Mouse (Mus musculus): Measurements from ENCODE around the gene Golgb1. TPM values are rescaled to one million over a fixed set of nuclear protein-coding genes. Genes with fewer than 3 reads are reported as not detected.

The Golgb1 gene
- polyA plus RNA-seq, 1 experiment from 2014 or later: 64.0 TPM

DNA sequence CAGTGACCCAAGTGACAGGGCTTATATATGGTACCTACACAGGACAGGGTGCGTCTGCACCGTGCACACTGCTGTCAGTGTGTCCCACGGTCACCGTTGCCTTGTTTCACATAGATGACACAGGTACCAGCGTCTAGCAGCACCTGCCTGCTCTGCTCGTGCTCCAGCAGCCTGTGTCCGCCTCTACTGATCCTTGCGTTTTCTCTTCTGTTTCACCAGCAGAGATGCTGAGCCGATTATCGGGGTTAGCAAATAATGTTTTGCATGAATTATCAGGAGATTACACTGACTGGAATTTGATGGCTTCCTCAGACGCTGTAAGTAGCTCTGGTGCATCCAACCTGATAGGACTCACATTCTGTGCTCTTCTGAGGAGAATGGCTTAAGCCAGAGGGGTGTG lies 11.0 kb downstream of the Golgb1 start:
- H3K27ac ChIP-seq: no peak overlapping the region
- 94% methylated on average over 11 of the region's 11 CpGs for WGBS
- no peaks in the 10 kb centered on the region for H3K9me3 ChIP-seq
- no peaks in the 10 kb centered on the region for H3K27me3 ChIP-seq (ENCODE audit: insufficient read depth, poor library complexity, severe bottlenecking)
- no peak overlapping the region for H3K4me3 ChIP-seq
- no peak for DNase-seq (ENCODE audit: low spot score)
- H3K4me1 ChIP-seq (replicated peaks): no peaks in the 10 kb centered on the region
- peaks cover 38% of the 10 kb centered on the region for H3K36me3 ChIP-seq

DNA sequence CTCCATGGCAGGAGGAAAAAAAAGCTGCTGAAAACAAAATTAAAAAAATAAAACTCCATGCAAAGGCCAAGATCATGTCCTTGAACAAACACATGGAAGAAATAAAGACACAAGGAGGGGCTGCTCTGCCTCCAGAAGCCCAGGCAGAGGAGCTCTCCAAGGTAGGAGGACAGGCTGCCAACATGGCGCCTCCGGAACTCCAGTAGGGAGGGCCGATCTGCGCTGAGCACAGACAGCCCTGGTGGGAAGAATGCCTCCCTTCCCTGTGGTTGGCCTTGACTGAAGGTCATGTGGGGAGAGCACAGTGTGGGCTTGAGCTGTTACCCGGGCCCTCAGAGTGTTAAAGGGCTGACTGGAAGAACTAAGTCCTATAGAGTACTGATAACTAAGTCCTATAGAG lies 12.6 kb downstream of the Golgb1 start:
- no peak for DNase-seq (ENCODE audit: low spot score)
- Histone ChIP-seq H3K4me1 (replicated peaks) (no peaks in the 10 kb centered on the region), H3K36me3 (peaks cover 54% of the 10 kb centered on the region), H3K4me3 (no peak overlapping the region), H3K27me3 (ENCODE audit: insufficient read depth, poor library complexity, severe bottlenecking) (no peaks in the 10 kb centered on the region), H3K9me3 (no peaks in the 10 kb centered on the region), H3K27ac (no peak overlapping the region)
- WGBS: 86% methylated on average over 5 of the region's 5 CpGs

- no peaks in the 10 kb centered on the region for H3K4me1 ChIP-seq (replicated peaks)
- H3K27ac ChIP-seq: no peak overlapping the region
- H3K36me3 ChIP-seq: peaks cover 77% of the 10 kb centered on the region
- 94% methylated on average over 3 of the region's 3 CpGs for WGBS
- DNase-seq (ENCODE audit: low spot score): no peak
- no peaks in the 10 kb centered on the region for H3K9me3 ChIP-seq
- no peaks in the 10 kb centered on the region for H3K27me3 ChIP-seq (ENCODE audit: insufficient read depth, poor library complexity, severe bottlenecking)
- no peak overlapping the region for H3K4me3 ChIP-seq
Measured at GRCm38 (mm10) chr16:36890559-36890958, 15.6 kb downstream of the Golgb1 start.

DNA sequence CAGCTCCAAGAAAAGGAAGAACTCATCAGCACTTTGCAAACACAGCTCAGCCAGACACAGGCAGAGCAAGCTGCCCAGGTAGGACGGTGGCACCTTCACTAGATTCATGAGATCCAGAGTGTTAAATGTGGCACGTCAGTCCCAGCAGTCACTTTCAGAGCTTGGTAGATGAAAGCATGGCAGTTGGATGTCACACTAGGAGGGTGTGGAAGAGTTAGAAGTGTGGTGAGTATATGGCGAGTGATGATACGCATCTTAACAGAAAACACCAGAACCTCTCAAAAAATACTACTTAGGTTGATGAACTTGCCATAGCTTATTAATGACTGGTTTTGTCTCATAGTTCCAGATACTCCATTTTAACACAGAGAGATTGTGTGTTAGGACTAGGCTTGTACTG lies 16.5 kb downstream of the Golgb1 start:
- no peaks in the 10 kb centered on the region for H3K9me3 ChIP-seq
- DNase-seq (ENCODE audit: low spot score): no peak
- H3K27ac ChIP-seq: no peak overlapping the region
- H3K4me1 ChIP-seq (replicated peaks): no peaks in the 10 kb centered on the region
- H3K27me3 ChIP-seq (ENCODE audit: insufficient read depth, poor library complexity, severe bottlenecking): no peaks in the 10 kb centered on the region
- no peak overlapping the region for H3K4me3 ChIP-seq
- WGBS: 97% methylated on average over 4 of the region's 4 CpGs
- peaks cover 81% of the 10 kb centered on the region for H3K36me3 ChIP-seq

- no peaks in the 10 kb centered on the region for H3K9me3 ChIP-seq
- no peaks in the 10 kb centered on the region for H3K4me1 ChIP-seq (replicated peaks)
- WGBS: 90% methylated on average over 10 of the region's 10 CpGs
- H3K27ac ChIP-seq: no peak overlapping the region
- no peaks in the 10 kb centered on the region for H3K27me3 ChIP-seq (ENCODE audit: insufficient read depth, poor library complexity, severe bottlenecking)
- DNase-seq (ENCODE audit: low spot score): no peak
- no peak overlapping the region for H3K4me3 ChIP-seq
- peaks cover 82% of the 10 kb centered on the region for H3K36me3 ChIP-seq
Measured at GRCm38 (mm10) chr16:36893317-36893716, 18.4 kb downstream of the Golgb1 start.

- no peaks in the 10 kb centered on the region for H3K27me3 ChIP-seq (ENCODE audit: insufficient read depth, poor library complexity, severe bottlenecking)
- WGBS: 92% methylated on average over 6 of the region's 6 CpGs
- H3K4me3 ChIP-seq: no peak overlapping the region
- H3K9me3 ChIP-seq: no peaks in the 10 kb centered on the region
- H3K4me1 ChIP-seq (replicated peaks): no peaks in the 10 kb centered on the region
- H3K27ac ChIP-seq: no peak overlapping the region
- peaks cover 81% of the 10 kb centered on the region for H3K36me3 ChIP-seq
- no peak for DNase-seq (ENCODE audit: low spot score)
Measured at GRCm38 (mm10) chr16:36896712-36897111, 21.8 kb downstream of the Golgb1 start.

DNA sequence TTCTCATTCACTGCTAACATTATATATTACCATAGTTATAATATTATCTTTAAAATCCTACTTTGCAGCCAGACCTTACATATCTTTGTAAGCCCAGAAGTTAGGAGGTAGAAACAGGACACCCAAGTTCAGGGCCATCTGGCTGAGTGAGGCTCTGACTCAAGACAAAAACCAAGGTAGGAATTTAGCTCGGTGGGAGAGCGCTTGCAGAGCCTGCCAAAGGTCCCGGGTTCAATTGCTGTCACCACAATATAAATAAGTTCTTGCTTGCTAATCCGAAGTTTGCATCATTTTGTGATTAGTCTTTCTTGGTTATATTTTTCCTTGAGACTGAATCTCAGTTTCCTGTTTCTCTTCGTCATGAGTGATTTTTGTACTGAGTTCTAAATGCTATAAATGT lies 28.2 kb downstream of the Golgb1 start:
- H3K4me1 ChIP-seq (replicated peaks): no peaks in the 10 kb centered on the region
- peaks cover 67% of the 10 kb centered on the region for H3K36me3 ChIP-seq
- H3K4me3 ChIP-seq: no peak overlapping the region
- 91% methylated on average over 5 of the region's 5 CpGs for WGBS
- H3K27me3 ChIP-seq (ENCODE audit: insufficient read depth, poor library complexity, severe bottlenecking): no peaks in the 10 kb centered on the region
- no peaks in the 10 kb centered on the region for H3K9me3 ChIP-seq
- DNase-seq (ENCODE audit: low spot score): no peak
- no peak overlapping the region for H3K27ac ChIP-seq

GRCm38 (mm10) chr16:36911909-36912308 lies 37.0 kb downstream of the Golgb1 start:
- no peak for DNase-seq (ENCODE audit: low spot score)
- Histone ChIP-seq H3K4me3 (no peak overlapping the region), H3K27me3 (ENCODE audit: insufficient read depth, poor library complexity, severe bottlenecking) (no peaks in the 10 kb centered on the region), H3K36me3 (peaks cover 75% of the 10 kb centered on the region), H3K27ac (no peak overlapping the region), H3K9me3 (no peaks in the 10 kb centered on the region), H3K4me1 (replicated peaks) (no peaks in the 10 kb centered on the region)
- 95% methylated on average over 10 of the region's 10 CpGs for WGBS

DNA sequence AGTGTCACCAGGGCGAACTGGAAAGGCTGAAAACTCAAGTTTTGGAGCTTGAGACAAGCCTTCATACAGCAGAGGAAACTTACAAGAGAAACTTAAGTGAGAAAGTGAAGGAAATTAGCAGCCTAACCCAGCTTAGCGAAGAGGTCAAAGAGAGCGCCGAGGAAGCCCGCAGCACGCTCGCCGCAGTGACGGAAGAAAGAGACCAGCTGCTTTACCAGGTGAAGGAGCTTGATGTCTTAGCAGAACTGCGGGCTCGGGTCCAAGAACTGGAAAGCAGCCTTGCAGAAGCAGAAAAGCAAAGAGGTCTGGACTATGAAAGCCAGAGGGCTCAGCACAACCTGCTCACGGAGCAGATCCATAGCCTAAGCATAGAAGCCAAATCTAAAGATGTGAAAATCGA lies 37.4 kb downstream of the Golgb1 start:
- no peaks in the 10 kb centered on the region for H3K4me1 ChIP-seq (replicated peaks)
- WGBS: 92% methylated on average over 13 of the region's 13 CpGs
- H3K27ac ChIP-seq: no peak overlapping the region
- no peak overlapping the region for H3K4me3 ChIP-seq
- no peak for DNase-seq (ENCODE audit: low spot score)
- peaks cover 75% of the 10 kb centered on the region for H3K36me3 ChIP-seq
- no peaks in the 10 kb centered on the region for H3K9me3 ChIP-seq
- no peaks in the 10 kb centered on the region for H3K27me3 ChIP-seq (ENCODE audit: insufficient read depth, poor library complexity, severe bottlenecking)

- DNase-seq (ENCODE audit: low spot score): no peak
- Histone ChIP-seq H3K9me3 (no peaks in the 10 kb centered on the region), H3K27me3 (ENCODE audit: insufficient read depth, poor library complexity, severe bottlenecking) (no peaks in the 10 kb centered on the region), H3K27ac (no peak overlapping the region), H3K36me3 (peaks cover 79% of the 10 kb centered on the region), H3K4me3 (no peak overlapping the region), H3K4me1 (replicated peaks) (no peaks in the 10 kb centered on the region)
- 95% methylated on average over 5 of the region's 5 CpGs for WGBS
Measured at GRCm38 (mm10) chr16:36914195-36914594, 39.3 kb downstream of the Golgb1 start.

DNA sequence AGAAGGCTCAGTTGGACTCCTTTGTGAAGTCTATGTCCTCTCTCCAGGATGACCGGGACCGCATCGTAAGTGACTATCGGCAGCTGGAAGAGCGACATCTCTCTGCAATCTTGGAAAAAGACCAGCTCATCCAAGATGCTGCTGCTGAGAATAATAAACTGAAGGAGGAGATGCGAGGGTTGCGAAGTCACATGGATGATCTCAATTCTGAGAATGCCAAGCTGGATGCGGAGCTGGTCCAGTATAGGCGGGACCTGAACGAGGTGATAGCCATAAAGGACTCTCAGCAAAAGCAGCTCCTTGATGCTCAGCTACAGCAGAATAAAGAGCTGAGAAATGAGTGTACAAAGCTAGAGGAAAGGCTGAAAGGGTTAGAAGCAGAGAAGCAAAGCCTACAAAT lies 43.6 kb downstream of the Golgb1 start:
- no peaks in the 10 kb centered on the region for H3K27me3 ChIP-seq (ENCODE audit: insufficient read depth, poor library complexity, severe bottlenecking)
- H3K4me3 ChIP-seq: no peak overlapping the region
- H3K4me1 ChIP-seq (replicated peaks): no peaks in the 10 kb centered on the region
- no peak for DNase-seq (ENCODE audit: low spot score)
- H3K27ac ChIP-seq: no peak overlapping the region
- 89% methylated on average over 10 of the region's 10 CpGs for WGBS
- H3K9me3 ChIP-seq: no peaks in the 10 kb centered on the region
- peaks cover 84% of the 10 kb centered on the region for H3K36me3 ChIP-seq

- no peak for DNase-seq (ENCODE audit: low spot score)
- 94% methylated on average over 3 of the region's 3 CpGs for WGBS
- Histone ChIP-seq H3K27me3 (ENCODE audit: insufficient read depth, poor library complexity, severe bottlenecking) (no peaks in the 10 kb centered on the region), H3K4me1 (replicated peaks) (no peaks in the 10 kb centered on the region), H3K4me3 (no peak overlapping the region), H3K27ac (no peak overlapping the region), H3K36me3 (peaks cover 83% of the 10 kb centered on the region), H3K9me3 (no peaks in the 10 kb centered on the region)
Measured at GRCm38 (mm10) chr16:36920410-36920809, 45.5 kb downstream of the Golgb1 start.

DNA sequence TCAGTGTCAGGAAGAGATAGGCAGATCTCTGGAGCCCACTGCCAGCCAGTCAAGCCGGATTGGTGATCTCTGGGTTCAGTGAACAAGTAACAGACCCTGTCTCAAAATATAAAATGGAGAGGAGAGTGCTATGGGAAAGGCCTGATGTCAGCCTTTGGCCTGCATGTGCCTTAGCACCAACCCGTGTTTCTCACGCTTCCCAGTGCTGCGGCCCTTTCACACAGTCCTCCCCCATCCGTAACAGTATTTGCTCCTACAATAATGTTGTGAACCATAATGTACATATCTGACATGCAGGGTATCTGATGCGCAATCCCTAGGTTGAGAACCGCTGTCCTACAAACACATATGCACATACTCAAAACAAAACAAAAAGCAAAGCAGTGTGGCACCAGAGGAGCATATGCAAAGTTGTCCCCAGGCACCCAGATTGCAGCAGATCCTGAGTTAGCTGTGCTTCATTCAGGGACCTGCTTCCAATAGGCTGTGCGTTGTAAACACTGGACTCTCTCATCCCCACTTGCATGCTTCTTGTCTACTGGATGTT lies 46.2 kb downstream of the Golgb1 start:
- Histone ChIP-seq H3K4me1 (replicated peaks) (no peaks in the 10 kb centered on the region), H3K27me3 (ENCODE audit: insufficient read depth, poor library complexity, severe bottlenecking) (no peaks in the 10 kb centered on the region), H3K36me3 (peaks cover 83% of the 10 kb centered on the region), H3K4me3 (no peak overlapping the region), H3K9me3 (no peaks in the 10 kb centered on the region), H3K27ac (no peak overlapping the region)
- WGBS: 93% methylated on average over 8 of the region's 8 CpGs
- DNase-seq (ENCODE audit: low spot score): no peak

GRCm38 (mm10) chr16:36921980-36922379 lies 47.0 kb downstream of the Golgb1 start:
- WGBS: 91% methylated on average over 6 of the region's 6 CpGs
- no peak overlapping the region for H3K27ac ChIP-seq
- H3K4me3 ChIP-seq: no peak overlapping the region
- peaks cover 84% of the 10 kb centered on the region for H3K36me3 ChIP-seq
- no peaks in the 10 kb centered on the region for H3K4me1 ChIP-seq (replicated peaks)
- H3K9me3 ChIP-seq: no peaks in the 10 kb centered on the region
- no peak for DNase-seq (ENCODE audit: low spot score)
- H3K27me3 ChIP-seq (ENCODE audit: insufficient read depth, poor library complexity, severe bottlenecking): no peaks in the 10 kb centered on the region

Measured in hindbrain, embryonic 10.5 days (tissue).